Mouse (Mus musculus): ENCODE measurements around the gene Ptprd. TPM values are rescaled to one million over a fixed set of nuclear protein-coding genes. Genes with fewer than 3 reads are reported as not detected.

Ptprd gene
- polyA plus RNA-seq, 1 experiment from 2014 or later: 30.4 TPM

GRCm38 (mm10) chr4:76766918-76767317, 1444.8 kb downstream of the Ptprd start:
- Histone ChIP-seq H3K9me3 (ENCODE audit: control insufficient read depth, low read depth, low read length) (no peaks in the 10 kb centered on the region), H3K27me3 (ENCODE audit: control insufficient read depth, insufficient read depth, low read length) (no peaks in the 10 kb centered on the region)
- no peak for ATAC-seq (ENCODE audit: insufficient number of reproducible peaks, insufficient read depth, low FRiP score, low read depth)

GRCm38 (mm10) chr4:76766429-76766828, 1445.3 kb downstream of the Ptprd start:
- no peaks in the 10 kb centered on the region for H3K9me3 ChIP-seq (ENCODE audit: control insufficient read depth, low read depth, low read length)
- H3K27ac ChIP-seq (ENCODE audit: low read length): no peak overlapping the region
- H3K4me2 ChIP-seq (replicated peaks; ENCODE audit: low read depth, low read length): no peak overlapping the region
- no peak for ATAC-seq (ENCODE audit: insufficient number of reproducible peaks, insufficient read depth, low FRiP score, low read depth)
- H3K4me3 ChIP-seq (ENCODE audit: low read depth, low read length): no peak overlapping the region
- no peak overlapping the region for H3K9ac ChIP-seq (replicated peaks; ENCODE audit: low read depth, low read length)
- whole genome bisulfite sequencing: 78% methylated on average over 2 of the region's 2 CpGs
- H3K4me1 ChIP-seq (ENCODE audit: control insufficient read depth, insufficient read depth, low read length): no peaks in the 10 kb centered on the region
- H3K36me3 ChIP-seq (ENCODE audit: control insufficient read depth, insufficient read depth, low read length): no peaks in the 10 kb centered on the region
- no peaks in the 10 kb centered on the region for H3K27me3 ChIP-seq (ENCODE audit: control insufficient read depth, insufficient read depth, low read length)

More at GRCm38 (mm10) chr4:76766918-76767317, 1444.8 kb downstream of the Ptprd start:
- WGBS: 76% methylated on average over 3 of the region's 3 CpGs
- Histone ChIP-seq H3K4me3 (ENCODE audit: low read depth, low read length) (no peak overlapping the region), H3K27ac (ENCODE audit: low read length) (no peak overlapping the region), H3K9ac (replicated peaks; ENCODE audit: low read depth, low read length) (no peak overlapping the region), H3K4me1 (ENCODE audit: control insufficient read depth, insufficient read depth, low read length) (no peaks in the 10 kb centered on the region), H3K4me2 (replicated peaks; ENCODE audit: low read depth, low read length) (no peak overlapping the region), H3K36me3 (ENCODE audit: control insufficient read depth, insufficient read depth, low read length) (no peaks in the 10 kb centered on the region)

- 17% methylated on average over 2 of the region's 2 CpGs for WGBS
These were observed 1461.1 kb downstream of the Ptprd start for GRCm38 (mm10) chr4:76750709-76751108.

DNA sequence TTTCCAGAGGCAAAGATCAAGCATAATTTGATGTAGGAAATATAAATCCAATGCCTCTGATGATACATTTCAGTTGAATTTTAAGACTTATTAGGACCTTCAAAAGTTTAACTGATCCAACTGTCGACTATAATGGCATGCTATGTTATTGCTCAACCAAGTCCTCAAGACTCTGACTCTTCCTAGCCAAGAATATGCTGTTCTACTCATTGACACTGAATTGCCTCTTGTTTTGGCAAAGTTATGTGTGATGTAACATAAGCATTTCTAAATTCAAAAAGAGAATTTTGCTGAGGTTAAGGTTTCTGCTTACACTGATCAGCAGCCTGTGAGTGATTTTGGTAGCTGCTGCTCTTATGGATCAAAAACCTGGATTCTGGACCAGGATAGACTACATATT, 1475.9 kb downstream of the Ptprd start:
- Histone ChIP-seq H3K4me1 (ENCODE audit: control insufficient read depth, insufficient read depth, low read length) (no peaks in the 10 kb centered on the region), H3K9ac (replicated peaks; ENCODE audit: low read depth, low read length) (no peak overlapping the region), H3K27me3 (ENCODE audit: control insufficient read depth, insufficient read depth, low read length) (no peaks in the 10 kb centered on the region), H3K36me3 (ENCODE audit: control insufficient read depth, insufficient read depth, low read length) (no peaks in the 10 kb centered on the region), H3K4me2 (replicated peaks; ENCODE audit: low read depth, low read length) (no peak overlapping the region), H3K27ac (ENCODE audit: low read length) (no peak overlapping the region), H3K9me3 (ENCODE audit: control insufficient read depth, low read depth, low read length) (no peaks in the 10 kb centered on the region), H3K4me3 (ENCODE audit: low read depth, low read length) (no peak overlapping the region)
- no peak for ATAC-seq (ENCODE audit: insufficient number of reproducible peaks, insufficient read depth, low FRiP score, low read depth)
- WGBS: 67% methylated on average over 1 of the region's 1 CpGs

More at GRCm38 (mm10) chr4:76750709-76751108, 1461.1 kb downstream of the Ptprd start:
- Histone ChIP-seq H3K27me3 (ENCODE audit: control insufficient read depth, insufficient read depth, low read length) (no peaks in the 10 kb centered on the region), H3K9me3 (ENCODE audit: control insufficient read depth, low read depth, low read length) (no peaks in the 10 kb centered on the region), H3K4me3 (ENCODE audit: low read depth, low read length) (no peak overlapping the region), H3K36me3 (ENCODE audit: control insufficient read depth, insufficient read depth, low read length) (no peaks in the 10 kb centered on the region), H3K27ac (ENCODE audit: low read length) (no peak overlapping the region), H3K4me2 (replicated peaks; ENCODE audit: low read depth, low read length) (no peak overlapping the region), H3K9ac (replicated peaks; ENCODE audit: low read depth, low read length) (no peak overlapping the region), H3K4me1 (ENCODE audit: control insufficient read depth, insufficient read depth, low read length) (no peaks in the 10 kb centered on the region)
- no peak for ATAC-seq (ENCODE audit: insufficient number of reproducible peaks, insufficient read depth, low FRiP score, low read depth)

DNA sequence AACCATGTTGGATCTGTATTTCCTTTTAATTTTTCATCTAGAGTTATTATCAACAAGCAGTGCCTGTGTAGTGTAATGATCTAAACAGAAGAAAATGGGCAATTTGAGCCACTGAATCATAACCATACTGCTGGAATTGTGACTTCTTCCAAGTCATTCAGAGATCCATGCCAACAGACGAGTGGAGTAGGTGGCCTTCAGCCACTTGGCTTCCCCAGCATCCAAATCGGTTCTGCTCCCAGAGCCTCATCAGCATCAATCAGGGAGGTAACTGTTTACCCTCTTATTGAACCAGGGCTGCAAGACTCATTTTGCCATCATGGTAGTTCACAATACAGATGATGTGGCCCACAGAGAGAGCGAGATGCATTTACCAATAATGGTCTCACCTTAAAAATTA, 1536.0 kb downstream of the Ptprd start:
- H3K27me3 ChIP-seq (ENCODE audit: control insufficient read depth, insufficient read depth, low read length): no peaks in the 10 kb centered on the region
- H3K9ac ChIP-seq (replicated peaks; ENCODE audit: low read depth, low read length): no peak overlapping the region
- no peak overlapping the region for H3K4me2 ChIP-seq (replicated peaks; ENCODE audit: low read depth, low read length)
- H3K36me3 ChIP-seq (ENCODE audit: control insufficient read depth, insufficient read depth, low read length): no peaks in the 10 kb centered on the region
- 79% methylated on average over 3 of the region's 3 CpGs for WGBS
- H3K4me3 ChIP-seq (ENCODE audit: low read depth, low read length): no peak overlapping the region
- H3K4me1 ChIP-seq (ENCODE audit: control insufficient read depth, insufficient read depth, low read length): no peaks in the 10 kb centered on the region
- no peaks in the 10 kb centered on the region for H3K9me3 ChIP-seq (ENCODE audit: control insufficient read depth, low read depth, low read length)
- no peak for ATAC-seq (ENCODE audit: insufficient number of reproducible peaks, insufficient read depth, low FRiP score, low read depth)
- no peak overlapping the region for H3K27ac ChIP-seq (ENCODE audit: low read length)

DNA sequence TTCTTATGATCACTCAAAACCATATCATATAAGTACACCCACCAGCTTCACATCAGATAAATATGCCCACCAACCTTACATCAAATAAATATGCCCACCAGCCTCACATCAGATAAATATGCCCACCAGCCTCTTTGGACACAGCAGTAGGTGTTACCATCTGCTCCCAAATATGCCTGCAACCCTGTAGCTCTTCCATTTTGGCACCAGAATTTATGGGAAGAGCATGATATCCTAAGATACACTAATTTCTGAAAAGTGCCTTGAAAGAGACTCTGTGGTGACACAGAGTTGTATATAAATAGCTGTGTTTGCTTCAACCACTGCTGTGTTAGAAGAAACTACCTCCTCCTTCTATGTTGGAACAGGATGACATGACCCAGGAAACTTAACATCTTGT, 1538.5 kb downstream of the Ptprd start:
- H3K27ac ChIP-seq (ENCODE audit: low read length): no peak overlapping the region
- no peak overlapping the region for H3K4me2 ChIP-seq (replicated peaks; ENCODE audit: low read depth, low read length)
- H3K4me3 ChIP-seq (ENCODE audit: low read depth, low read length): no peak overlapping the region
- no peaks in the 10 kb centered on the region for H3K36me3 ChIP-seq (ENCODE audit: control insufficient read depth, insufficient read depth, low read length)
- H3K4me1 ChIP-seq (ENCODE audit: control insufficient read depth, insufficient read depth, low read length): no peaks in the 10 kb centered on the region
- no peak overlapping the region for H3K9ac ChIP-seq (replicated peaks; ENCODE audit: low read depth, low read length)
- H3K9me3 ChIP-seq (ENCODE audit: control insufficient read depth, low read depth, low read length): no peaks in the 10 kb centered on the region
- H3K27me3 ChIP-seq (ENCODE audit: control insufficient read depth, insufficient read depth, low read length): no peaks in the 10 kb centered on the region
- no peak for ATAC-seq (ENCODE audit: insufficient number of reproducible peaks, insufficient read depth, low FRiP score, low read depth)

- H3K9ac ChIP-seq (replicated peaks; ENCODE audit: low read depth, low read length): no peak overlapping the region
- no peaks in the 10 kb centered on the region for H3K4me1 ChIP-seq (ENCODE audit: control insufficient read depth, insufficient read depth, low read length)
- H3K4me3 ChIP-seq (ENCODE audit: low read depth, low read length): no peak overlapping the region
- H3K4me2 ChIP-seq (replicated peaks; ENCODE audit: low read depth, low read length): no peak overlapping the region
- no peaks in the 10 kb centered on the region for H3K36me3 ChIP-seq (ENCODE audit: control insufficient read depth, insufficient read depth, low read length)
- H3K9me3 ChIP-seq (ENCODE audit: control insufficient read depth, low read depth, low read length): no peaks in the 10 kb centered on the region
- no peak overlapping the region for H3K27ac ChIP-seq (ENCODE audit: low read length)
- no peaks in the 10 kb centered on the region for H3K27me3 ChIP-seq (ENCODE audit: control insufficient read depth, insufficient read depth, low read length)
- ATAC-seq (ENCODE audit: insufficient number of reproducible peaks, insufficient read depth, low FRiP score, low read depth): no peak
These were observed 1539.1 kb downstream of the Ptprd start for GRCm38 (mm10) chr4:76672653-76673052.

DNA sequence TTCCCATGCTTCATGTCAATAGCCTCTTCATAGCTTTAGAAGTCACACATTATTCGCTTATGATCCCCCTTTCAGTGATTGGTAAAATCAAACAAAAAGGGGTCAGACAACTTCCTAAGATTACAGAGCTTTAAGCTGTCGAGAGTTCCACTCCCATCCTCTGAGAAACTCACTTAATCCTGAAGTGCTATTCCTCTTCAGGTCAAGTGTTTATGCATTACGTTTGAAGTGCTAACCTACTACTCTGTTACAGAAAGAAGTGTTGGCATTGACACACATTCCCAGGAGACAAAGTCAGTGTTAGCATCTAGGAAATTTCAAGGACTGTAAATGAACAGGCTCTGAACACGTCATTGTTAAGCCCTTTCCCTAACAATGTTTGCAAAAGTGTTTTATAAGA, 1550.0 kb downstream of the Ptprd start:
- H3K27me3 ChIP-seq (ENCODE audit: control insufficient read depth, insufficient read depth, low read length): no peaks in the 10 kb centered on the region
- H3K4me2 ChIP-seq (replicated peaks; ENCODE audit: low read depth, low read length): no peak overlapping the region
- no peaks in the 10 kb centered on the region for H3K9me3 ChIP-seq (ENCODE audit: control insufficient read depth, low read depth, low read length)
- H3K4me3 ChIP-seq (ENCODE audit: low read depth, low read length): no peak overlapping the region
- H3K36me3 ChIP-seq (ENCODE audit: control insufficient read depth, insufficient read depth, low read length): no peaks in the 10 kb centered on the region
- no peak for ATAC-seq (ENCODE audit: insufficient number of reproducible peaks, insufficient read depth, low FRiP score, low read depth)
- no peaks in the 10 kb centered on the region for H3K4me1 ChIP-seq (ENCODE audit: control insufficient read depth, insufficient read depth, low read length)
- no peak overlapping the region for H3K27ac ChIP-seq (ENCODE audit: low read length)
- WGBS: 15% methylated on average over 4 of the region's 4 CpGs
- H3K9ac ChIP-seq (replicated peaks; ENCODE audit: low read depth, low read length): no peak overlapping the region

DNA sequence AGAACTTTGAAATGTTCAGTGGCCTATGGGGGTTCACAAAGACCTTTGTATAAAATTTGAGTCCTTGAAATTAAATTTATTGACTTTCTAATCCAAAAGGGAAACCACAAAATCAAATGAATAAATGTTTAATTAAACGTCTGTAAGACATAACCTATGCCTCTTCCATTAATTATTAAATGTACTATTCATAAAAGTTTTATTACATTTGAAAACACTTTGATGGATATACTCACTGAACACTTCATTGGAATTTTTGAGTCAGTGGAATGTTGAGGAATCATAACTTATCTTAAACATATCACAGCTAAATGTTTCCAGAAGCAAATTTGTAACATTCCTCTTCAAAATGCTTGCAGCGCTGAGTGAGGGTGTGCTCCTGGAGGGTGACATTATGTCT, 1551.6 kb downstream of the Ptprd start:
- no peaks in the 10 kb centered on the region for H3K27me3 ChIP-seq (ENCODE audit: control insufficient read depth, insufficient read depth, low read length)

More for the DNA sequence above, 1551.6 kb downstream of the Ptprd start:
- Histone ChIP-seq H3K4me3 (ENCODE audit: low read depth, low read length) (no peak overlapping the region), H3K4me2 (replicated peaks; ENCODE audit: low read depth, low read length) (no peak overlapping the region), H3K36me3 (ENCODE audit: control insufficient read depth, insufficient read depth, low read length) (no peaks in the 10 kb centered on the region), H3K4me1 (ENCODE audit: control insufficient read depth, insufficient read depth, low read length) (no peaks in the 10 kb centered on the region), H3K9ac (replicated peaks; ENCODE audit: low read depth, low read length) (no peak overlapping the region), H3K27ac (ENCODE audit: low read length) (no peak overlapping the region), H3K9me3 (ENCODE audit: control insufficient read depth, low read depth, low read length) (no peaks in the 10 kb centered on the region)
- 59% methylated on average over 2 of the region's 2 CpGs for WGBS
- no peak for ATAC-seq (ENCODE audit: insufficient number of reproducible peaks, insufficient read depth, low FRiP score, low read depth)

All from stomach, embryonic 14.5 days (tissue).